Mouse (Mus musculus) embryonic facial prominence, embryonic 14.5 days (tissue): Measurements from ENCODE around the gene Gm20388. TPM values are rescaled to one million over a fixed set of nuclear protein-coding genes. Genes with fewer than 3 reads are reported as not detected.
A peak's percentile ranks its signal among the peaks of the same experiment; 100 is the strongest.

ENCODE experiments used
- ATAC-seq: fragments of 200-750 bp; cut with Nextera tagmentation; 2 replicates; pipeline ENCODE4 v1.8.0; 2017; ENCODE audit warnings: low read depth, moderate number of reproducible peaks, moderate TSS enrichment
- DNase-seq: peaks from one replicate; pipeline ENCODE4 v3.0.0-alpha.2; 2015; ENCODE audit warnings: low spot score
- H3K27ac ChIP-seq: fragments of 300-500 bp; sonication (generic); replicated peaks from 2 replicates; pipeline ENCODE4 v1.5.1; 2014; ENCODE audit warnings: low read depth, mild to moderate bottlenecking, low read length, moderate library complexity
- H3K27me3 ChIP-seq: fragments of 300-500 bp; sonication (generic); replicated peaks from 2 replicates; pipeline ENCODE4 v1.6.1; 2014; ENCODE audit warnings: low read length; ENCODE audit not compliant: control insufficient read depth, insufficient read depth
- H3K36me3 ChIP-seq: fragments of 300-500 bp; sonication (generic); 2 replicates; pipeline ENCODE4 v1.6.1; 2014; ENCODE audit warnings: low read length, mixed read lengths; ENCODE audit not compliant: control insufficient read depth, insufficient read depth
- H3K4me1 ChIP-seq: fragments of 300-500 bp; sonication (generic); 2 replicates; pipeline ENCODE4 v1.6.1; 2014; ENCODE audit warnings: antibody characterized with exemption, low read length; ENCODE audit not compliant: control insufficient read depth, insufficient read depth
- H3K4me2 ChIP-seq: fragments of 300-500 bp; sonication (generic); 2 replicates; pipeline ENCODE4 v1.6.1; 2014; ENCODE audit warnings: low read depth, mild to moderate bottlenecking, low read length, moderate library complexity, mixed read lengths
- H3K4me3 ChIP-seq: fragments of 300-500 bp; sonication (generic); 2 replicates; pipeline ENCODE4 v1.5.1; 2014; ENCODE audit warnings: low read depth, mild to moderate bottlenecking, low read length
- H3K9ac ChIP-seq: fragments of 300-500 bp; sonication (generic); 2 replicates; pipeline ENCODE4 v1.6.1; 2014; ENCODE audit warnings: low read depth, mild to moderate bottlenecking, low read length, moderate library complexity, mixed read lengths
- H3K9me3 ChIP-seq: fragments of 300-500 bp; sonication (generic); 2 replicates; pipeline ENCODE4 v1.6.1; 2016; ENCODE audit warnings: low read length; ENCODE audit not compliant: control insufficient read depth
- WGBS: fragments of 180-500 bp; shearing (Covaris S2); extraction: QIAGEN DNeasy Blood & Tissue Kit; methylation state at CpG from one replicate; pipeline ENCODE4 v1.1.7; 2014; 5-methylcytosine and 5-hydroxymethylcytosine counted together
- polyA plus RNA-seq: library from polyadenylated mRNA; unstranded; fragments of >200 nt; fragmentation: Nextera tagmentation; extraction: Ambion mirVana; gene quantifications from 2 replicates; pipeline ENCODE4 v1.2.1, GENCODE M21; 2014

Gene Gm20388
- polyA plus RNA-seq, 1 experiment from 2014 or later = not detected

GRCm38 (mm10) chr8:123988605-123989038 is 4078.0 kb downstream of the Gm20388 start:
- Histone ChIP-seq H3K9me3 (no peaks in the 10 kb centered on the region), H3K27me3 (no peaks in the 10 kb centered on the region), H3K4me1 (no peaks in the 10 kb centered on the region), H3K9ac (no peak overlapping the region), H3K4me3 (no peak overlapping the region), H3K27ac (no peak overlapping the region), H3K4me2 (no peak overlapping the region), H3K36me3 (no peaks in the 10 kb centered on the region)
- WGBS = 69% methylated on average over 6 of the region's 6 CpGs
- ATAC-seq (no peak), DNase-seq (no peak)

GRCm38 (mm10) chr8:123989128-123989527 is 4078.5 kb downstream of the Gm20388 start:
- DNase-seq (no peak), ATAC-seq (no peak)
- 66% methylated on average over 7 of the region's 7 CpGs for WGBS
- Histone ChIP-seq H3K27ac (no peak overlapping the region), H3K4me2 (no peak overlapping the region), H3K36me3 (no peaks in the 10 kb centered on the region), H3K4me3 (no peak overlapping the region), H3K27me3 (no peaks in the 10 kb centered on the region), H3K9ac (no peak overlapping the region), H3K9me3 (no peaks in the 10 kb centered on the region), H3K4me1 (no peaks in the 10 kb centered on the region)

DNA sequence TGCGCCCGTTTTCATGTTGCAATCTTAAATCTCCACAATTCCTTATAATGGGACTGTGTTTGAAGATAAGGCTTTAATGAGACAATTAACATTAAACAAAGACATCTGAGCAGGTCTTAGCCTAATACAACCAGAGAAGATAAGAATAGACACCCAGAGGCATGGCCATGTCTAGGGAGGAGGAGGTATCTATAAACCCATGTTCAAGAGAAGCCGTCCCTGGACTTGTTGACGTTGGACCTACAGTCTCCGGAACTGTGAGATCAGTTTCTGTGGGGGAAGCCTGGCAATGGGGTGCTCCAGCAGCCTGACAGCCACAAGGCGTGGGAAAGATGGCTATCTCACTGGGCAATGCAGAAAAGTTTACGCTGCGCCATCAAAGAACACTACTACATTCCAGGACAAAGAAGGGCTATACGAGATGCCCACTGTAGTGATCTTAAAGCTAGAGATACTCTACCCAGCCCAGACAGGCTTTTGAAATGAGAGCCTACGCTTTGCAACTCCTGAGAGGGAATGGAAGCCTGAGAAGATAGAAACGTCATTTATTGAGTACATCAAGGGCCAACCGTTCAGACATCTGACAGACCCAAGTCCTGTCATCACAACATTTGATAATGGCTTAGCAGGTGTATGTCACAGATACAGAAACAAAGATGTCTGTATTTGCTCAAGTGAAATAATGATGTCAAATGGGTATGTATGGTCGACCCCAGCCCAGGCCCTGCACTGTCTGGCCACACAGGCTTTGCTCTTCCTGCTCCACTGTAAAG is 4079.8 kb downstream of the Gm20388 start:
- Histone ChIP-seq H3K9ac (no peak overlapping the region), H3K4me3 (no peak overlapping the region), H3K27me3 (no peaks in the 10 kb centered on the region), H3K27ac (no peak overlapping the region), H3K9me3 (no peaks in the 10 kb centered on the region), H3K4me1 (no peaks in the 10 kb centered on the region), H3K4me2 (no peak overlapping the region), H3K36me3 (0 out of 2 replicates have a peak, but pooled peaks cover 7% of the 10 kb centered on the region)
- DNase-seq = no peak
- ATAC-seq = no peak
- 84% methylated on average over 13 of the region's 13 CpGs for WGBS

DNA sequence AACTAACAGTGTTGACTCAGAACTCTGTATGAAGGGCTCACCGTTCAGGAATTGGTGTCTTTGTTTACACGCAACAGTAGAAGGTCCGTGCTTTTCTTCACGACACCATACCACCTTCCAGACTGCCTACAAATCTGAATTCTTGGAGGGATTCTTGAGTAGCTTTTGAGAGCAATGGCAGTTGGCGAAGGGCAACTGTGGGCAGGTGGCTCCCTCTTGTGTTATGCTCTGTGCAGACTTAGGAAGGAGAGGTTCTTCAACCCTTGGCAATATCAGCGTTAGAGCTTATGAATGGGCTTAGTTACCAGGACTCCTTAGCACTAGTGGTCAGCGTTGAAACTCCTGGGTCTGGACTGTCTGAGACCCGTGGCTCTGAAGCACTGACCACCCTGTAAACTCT is 4081.9 kb downstream of the Gm20388 start:
- DNase-seq = no peak
- H3K36me3 ChIP-seq = peaks cover 23% of the 10 kb centered on the region
- no peak overlapping the region for H3K9ac ChIP-seq
- no peaks in the 10 kb centered on the region for H3K9me3 ChIP-seq
- 88% methylated on average over 8 of the region's 8 CpGs for WGBS
- ATAC-seq = no peak
- no peak overlapping the region for H3K4me2 ChIP-seq
- H3K4me1 ChIP-seq = no peaks in the 10 kb centered on the region
- no peak overlapping the region for H3K27ac ChIP-seq
- no peaks in the 10 kb centered on the region for H3K27me3 ChIP-seq
- H3K4me3 ChIP-seq = no peak overlapping the region

- no peak for DNase-seq
Observed at GRCm38 (mm10) chr8:123993597-123993996, 4083.0 kb downstream of the Gm20388 start.

GRCm38 (mm10) chr8:123993997-123994396 is 4083.4 kb downstream of the Gm20388 start:
- Histone ChIP-seq H3K9me3 (no peaks in the 10 kb centered on the region), H3K4me2 (no peak overlapping the region), H3K36me3 (peaks cover 36% of the 10 kb centered on the region), H3K9ac (no peak overlapping the region), H3K27me3 (no peaks in the 10 kb centered on the region), H3K4me3 (no peak overlapping the region), H3K27ac (peak overlapping the region; percentile 31; the same call in 1 of the 2 replicates), H3K4me1 (no peaks in the 10 kb centered on the region)
- peak; percentile 88 for ATAC-seq
- DNase-seq = peak; percentile 86
- 94% methylated on average over 3 of the region's 3 CpGs for WGBS

More at GRCm38 (mm10) chr8:123993597-123993996, 4083.0 kb downstream of the Gm20388 start:
- no peaks in the 10 kb centered on the region for H3K27me3 ChIP-seq
- H3K36me3 ChIP-seq = peaks cover 32% of the 10 kb centered on the region
- no peak overlapping the region; the same call in 1 of the 2 replicates for H3K27ac ChIP-seq
- H3K9me3 ChIP-seq = no peaks in the 10 kb centered on the region
- 0 out of 2 replicates have a peak, but pooled peaks have one; percentile 23 for ATAC-seq
- no peaks in the 10 kb centered on the region for H3K4me1 ChIP-seq
- no peak overlapping the region for H3K4me2 ChIP-seq
- no peak overlapping the region for H3K9ac ChIP-seq
- no peak overlapping the region for H3K4me3 ChIP-seq
- WGBS = 84% methylated on average over 5 of the region's 5 CpGs

DNA sequence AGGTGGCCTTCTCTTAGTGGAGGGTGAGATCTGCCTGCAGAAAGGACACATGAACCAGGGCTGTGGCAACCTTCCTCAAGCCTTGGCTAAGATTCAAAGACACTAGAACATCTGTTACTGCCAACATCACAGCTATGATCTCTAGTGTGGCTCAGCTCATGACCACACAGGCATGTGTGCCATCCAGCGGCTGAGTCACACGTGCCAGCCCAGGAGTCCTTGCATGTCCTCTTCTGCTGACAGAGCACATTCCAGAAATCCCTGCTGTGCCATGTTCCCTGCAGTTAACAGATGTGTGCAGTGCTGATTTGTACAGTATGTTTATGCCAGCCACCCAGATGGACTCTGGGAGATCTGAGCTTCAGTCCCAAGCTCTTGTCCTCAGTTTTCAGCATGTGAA is 4088.9 kb downstream of the Gm20388 start:
- Histone ChIP-seq H3K4me2 (no peak overlapping the region), H3K9me3 (no peaks in the 10 kb centered on the region), H3K4me1 (no peaks in the 10 kb centered on the region), H3K4me3 (no peak overlapping the region), H3K36me3 (peaks cover 84% of the 10 kb centered on the region), H3K9ac (no peak overlapping the region), H3K27ac (no peak overlapping the region; the same call in 1 of the 2 replicates), H3K27me3 (no peaks in the 10 kb centered on the region)
- WGBS = 66% methylated on average over 2 of the region's 2 CpGs
- DNase-seq (peak; percentile 59), ATAC-seq (peak; percentile 55; the same call in 1 of the 2 replicates)

DNA sequence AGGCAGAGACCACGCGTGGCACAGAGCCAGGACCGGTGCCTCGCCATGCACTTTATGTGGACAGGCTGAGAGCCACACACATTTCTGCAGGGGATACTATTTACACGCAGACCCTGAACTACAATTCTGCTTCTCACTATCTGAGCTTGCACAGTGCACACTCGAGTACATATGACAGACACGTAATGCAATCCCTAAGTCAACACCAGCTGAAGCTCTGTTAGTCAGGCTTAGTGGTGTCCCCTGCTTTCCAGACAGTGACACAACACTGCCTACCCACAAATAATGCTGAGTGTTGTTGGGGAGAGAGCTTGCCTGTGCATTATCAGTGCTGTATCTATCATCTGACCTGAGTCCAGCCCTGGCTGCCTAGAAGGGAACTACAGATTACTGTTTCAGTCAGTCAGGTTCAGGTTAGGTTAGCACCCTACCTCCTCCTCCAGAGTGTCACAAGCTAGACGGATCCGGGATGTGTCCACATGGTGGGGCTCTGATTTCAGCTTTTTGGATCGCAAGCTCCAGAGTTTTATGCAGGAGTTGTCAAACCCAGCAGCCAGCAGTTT is 4092.0 kb downstream of the Gm20388 start:
- no peak for DNase-seq
- Histone ChIP-seq H3K4me2 (no peak overlapping the region), H3K4me3 (no peak overlapping the region), H3K27me3 (no peaks in the 10 kb centered on the region), H3K27ac (no peak overlapping the region), H3K4me1 (no peaks in the 10 kb centered on the region), H3K36me3 (peaks cover 90% of the 10 kb centered on the region), H3K9me3 (no peaks in the 10 kb centered on the region), H3K9ac (no peak overlapping the region)
- no peak for ATAC-seq
- 80% methylated on average over 10 of the region's 10 CpGs for WGBS
